Comparison of ENCODE assay signal across 17 mouse cellular contexts in genomic region chr9:27178935-27179334, GRCm38 (mm10).
"Had no signal": no experiment of that assay in that cellular context is flagged by ENCODE, and none has a peak within 500 bp of the region (broad histone marks: within the 10 kb centered on the region; RNA-seq: fewer than 3 reads in every experiment).

No protein-coding gene starts in this region.

- H3K36me3 ChIP-seq: kidney, embryonic 15.5 days; limb, embryonic 13.5 days; neural tube, embryonic 15.5 days; stomach, embryonic 15.5 days had no signal

- H3K9ac ChIP-seq: kidney, embryonic 15.5 days; limb, embryonic 13.5 days; liver, embryonic 14.5 days; neural tube, embryonic 15.5 days; stomach, embryonic 15.5 days had no signal

- H3K27me3 ChIP-seq: kidney, embryonic 15.5 days; stomach, embryonic 15.5 days had no signal

- H3K4me3 ChIP-seq: kidney, embryonic 15.5 days; limb, embryonic 13.5 days; myocyte; neural tube, embryonic 15.5 days; stomach, embryonic 15.5 days had no signal

- H3K9me3 ChIP-seq: kidney, embryonic 15.5 days; limb, embryonic 13.5 days; neural tube, embryonic 15.5 days; stomach, embryonic 15.5 days had no signal

- H3K27ac ChIP-seq: kidney, embryonic 15.5 days; limb, embryonic 13.5 days; liver, embryonic 14.5 days; neural tube, embryonic 15.5 days; stomach, embryonic 15.5 days had no signal

- H3K4me1 ChIP-seq: kidney, embryonic 15.5 days; stomach, embryonic 15.5 days had no signal

- DNase-seq: kidney, adult 2 months; kidney, postnatal 14 days; lung, adult 18-20 months; lung, postnatal 36 days; midbrain, embryonic 14.5 days; right cerebral cortex, postnatal 25 days; spleen, adult 18-20 months; thymus, adult 18-20 months; thymus, postnatal 14 days had no signal

- ATAC-seq: intestine, embryonic 16.5 days; lung, postnatal 0 days had no signal

- H3K4me2 ChIP-seq: kidney, embryonic 15.5 days; limb, embryonic 13.5 days; neural tube, embryonic 15.5 days; stomach, embryonic 15.5 days had no signal
